Mouse (Mus musculus) ovary, postnatal 10 days (tissue): ENCODE results near the gene Cycs.

Source experiments
- DNase-seq: peaks from one replicate; pipeline ENCODE4 v3.0.0; 2022; ENCODE audit warnings: low spot score

Gene Cycs

DNA sequence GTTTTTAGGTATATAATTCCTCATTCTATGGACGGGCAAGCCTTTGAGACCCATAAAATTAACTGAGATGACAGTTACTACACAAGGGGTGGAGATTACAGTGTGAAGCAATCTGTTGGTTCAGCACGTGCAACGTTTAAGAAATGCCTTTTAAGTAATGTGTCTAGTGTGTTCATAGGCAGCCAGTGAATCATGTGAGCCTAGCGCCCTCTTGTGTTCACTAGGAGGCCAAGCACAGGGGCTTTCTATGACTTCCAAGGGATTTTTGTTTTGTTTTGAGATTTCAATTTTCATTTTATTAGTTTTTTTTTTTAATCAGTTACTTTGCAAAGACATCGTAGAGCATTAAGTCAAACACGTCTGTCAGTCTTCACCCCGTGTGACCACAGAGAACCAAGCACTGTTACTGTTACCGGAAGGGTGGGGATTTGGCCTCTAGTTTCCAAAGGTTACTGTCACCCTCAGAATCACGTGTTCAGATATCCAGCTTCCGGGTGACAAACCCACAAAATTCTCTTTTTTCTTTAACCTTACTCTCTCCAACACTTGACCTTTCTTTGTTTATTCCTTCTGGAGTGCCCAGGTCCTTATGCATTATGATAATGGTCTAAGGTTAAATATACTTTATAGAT, 20.8 kb downstream of the Cycs start:
- no peak for DNase-seq

DNA sequence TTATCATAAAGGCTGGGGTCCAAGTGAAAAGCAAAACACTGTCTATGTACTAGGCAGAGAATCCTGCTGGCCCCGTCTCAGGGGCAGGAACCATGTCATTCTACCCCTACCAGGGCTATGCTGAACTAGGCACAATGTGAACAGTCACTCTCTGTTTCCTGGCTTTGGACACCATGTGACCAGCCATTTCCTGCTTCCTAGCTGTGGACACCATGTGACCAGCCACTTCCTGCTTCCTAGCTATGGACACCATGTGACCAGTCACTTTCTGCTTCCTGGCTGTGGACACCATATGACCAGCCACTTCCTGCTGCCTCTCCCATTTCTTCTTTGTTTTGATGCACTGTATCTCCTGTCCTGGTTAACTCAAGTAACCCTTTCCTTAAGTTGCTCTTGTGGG, 23.8 kb downstream of the Cycs start:
- no peak for DNase-seq

DNA sequence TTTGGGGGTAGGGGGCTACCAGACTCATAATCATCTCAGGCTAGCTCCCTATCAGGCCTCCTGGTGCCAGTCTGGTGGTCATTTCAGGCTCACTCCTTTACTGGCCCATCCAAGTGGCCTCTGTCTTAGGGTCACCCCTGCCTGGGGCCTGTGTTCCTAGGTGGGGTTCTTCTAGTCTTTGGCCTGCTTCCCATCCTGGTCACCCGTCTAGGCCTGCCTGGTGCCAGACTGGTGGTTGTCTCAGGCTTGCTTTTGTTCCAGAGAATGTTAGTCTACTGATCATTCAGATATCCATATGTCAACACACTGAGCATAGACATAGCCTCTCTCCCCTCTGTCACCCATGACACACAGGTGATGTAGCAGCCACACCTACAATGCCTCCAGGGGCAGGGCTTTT, 26.7 kb downstream of the Cycs start:
- no peak for DNase-seq

DNA sequence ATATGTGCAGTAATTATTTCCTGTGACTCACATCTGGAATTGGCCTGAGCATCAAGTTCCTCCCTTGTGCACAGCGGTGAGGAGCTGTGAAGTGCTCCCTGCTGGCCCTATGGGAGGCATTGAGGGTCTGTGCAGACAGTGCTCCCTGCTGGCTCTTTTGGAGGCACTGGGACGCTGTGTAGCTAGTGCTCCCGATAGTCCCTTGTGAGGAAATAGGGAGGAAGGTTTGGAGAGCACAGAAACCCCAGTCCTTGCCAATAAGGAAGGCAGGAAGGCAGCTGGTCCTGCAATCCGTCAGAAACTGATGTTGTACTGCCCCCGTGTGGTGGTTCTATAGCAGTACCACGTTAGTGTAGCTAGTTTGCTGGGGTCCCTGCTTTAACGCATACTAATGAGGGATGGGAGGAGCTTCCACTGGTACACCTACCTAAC, 29.9 kb downstream of the Cycs start:
- DNase-seq = peak; percentile 38

DNA sequence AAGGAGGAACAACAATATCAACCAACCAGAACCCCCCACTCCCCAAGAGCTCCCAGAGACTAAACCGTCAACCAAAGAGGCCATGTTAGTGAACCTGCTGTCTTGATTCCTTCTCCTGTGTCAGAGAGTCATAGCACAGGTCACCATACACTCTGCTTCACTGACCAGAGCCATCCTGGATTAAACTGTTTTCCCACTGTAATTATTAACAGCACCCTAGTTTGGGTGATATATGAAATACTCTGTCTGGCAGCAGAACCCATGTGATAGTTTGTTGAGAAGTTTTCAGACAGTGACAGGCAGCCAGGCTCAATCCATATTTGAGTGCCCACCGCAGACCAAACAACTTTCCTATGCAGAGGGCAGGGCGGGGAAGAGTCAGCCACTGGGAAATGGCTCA, 31.0 kb downstream of the Cycs start:
- no peak for DNase-seq

DNA sequence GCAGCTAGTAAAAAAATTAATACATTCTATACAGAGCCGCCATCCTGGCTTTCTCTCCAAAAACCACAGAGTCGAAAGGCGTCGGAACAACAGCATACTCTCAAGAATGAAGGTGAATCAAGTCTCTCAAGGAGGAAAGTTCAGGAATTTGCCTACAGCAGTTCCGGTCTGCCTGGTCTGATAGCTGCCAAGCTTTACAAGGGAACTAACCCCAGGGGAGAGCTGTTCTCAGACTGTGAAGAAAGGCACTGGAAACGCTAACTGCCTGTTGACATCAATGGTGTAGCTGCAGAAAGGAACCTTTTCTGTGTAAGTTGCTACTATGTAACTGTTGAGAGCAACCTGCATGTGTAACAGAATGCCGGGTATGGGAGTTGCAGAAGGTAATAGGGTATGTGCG, 34.4 kb downstream of the Cycs start:
- DNase-seq = no peak

DNA sequence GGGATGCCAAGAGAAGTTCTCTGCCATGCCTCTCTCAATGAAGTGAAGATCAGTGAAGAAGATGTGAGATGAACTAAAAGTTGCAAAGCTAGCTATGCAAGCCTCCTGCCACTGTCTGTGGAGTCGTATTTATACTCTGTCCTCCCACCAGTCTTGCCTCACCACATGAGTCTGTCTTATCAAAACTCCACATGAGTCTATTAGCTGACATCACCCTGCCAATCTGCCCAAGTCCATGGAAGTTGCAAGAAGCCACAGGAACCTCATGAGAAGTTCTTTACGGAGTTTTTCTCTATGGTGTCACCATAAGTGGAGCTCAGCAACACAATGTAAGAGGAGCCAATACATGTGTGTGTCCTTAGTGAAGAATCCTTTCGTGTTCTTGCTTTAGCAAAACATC, 35.3 kb downstream of the Cycs start:
- no peak for DNase-seq

DNA sequence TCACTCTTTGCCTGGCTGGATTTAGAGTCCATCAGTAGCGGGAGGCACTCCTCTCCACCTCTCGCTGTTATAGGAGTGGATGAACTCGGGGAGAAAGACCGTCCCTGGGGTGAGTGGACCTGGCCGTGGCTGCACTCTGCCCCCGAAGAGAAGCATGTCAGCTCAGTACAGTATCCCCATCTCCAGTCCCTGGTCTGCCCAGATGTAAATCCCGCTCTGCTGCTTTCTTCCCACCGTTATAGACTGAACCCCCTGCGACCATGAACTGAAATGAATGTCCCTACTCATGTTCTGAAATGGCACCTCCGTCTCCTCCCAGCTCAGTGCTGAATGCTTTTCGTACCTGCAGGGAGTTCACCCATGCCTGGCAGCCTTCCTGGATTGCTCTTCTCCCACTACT, 37.1 kb downstream of the Cycs start:
- DNase-seq = no peak

DNA sequence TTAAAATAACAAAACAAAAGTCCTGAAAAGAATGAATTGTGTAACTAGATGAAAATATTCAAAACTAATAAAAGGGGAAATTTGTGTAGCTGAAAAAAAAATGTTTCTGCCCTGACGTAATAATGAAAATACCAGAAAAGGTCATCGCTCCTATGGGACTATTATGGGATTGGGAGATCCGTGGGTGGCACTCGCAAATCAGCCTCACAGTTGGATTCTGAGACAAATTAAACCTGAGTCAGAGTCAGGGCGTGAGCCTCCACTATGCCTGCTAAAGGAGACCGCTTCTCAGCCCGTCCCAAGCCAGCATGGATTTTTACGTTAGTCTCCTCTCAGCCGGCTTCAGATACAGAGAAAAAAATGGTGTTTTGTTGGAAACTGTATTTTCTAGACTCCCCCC, 38.9 kb downstream of the Cycs start:
- no peak for DNase-seq

DNA sequence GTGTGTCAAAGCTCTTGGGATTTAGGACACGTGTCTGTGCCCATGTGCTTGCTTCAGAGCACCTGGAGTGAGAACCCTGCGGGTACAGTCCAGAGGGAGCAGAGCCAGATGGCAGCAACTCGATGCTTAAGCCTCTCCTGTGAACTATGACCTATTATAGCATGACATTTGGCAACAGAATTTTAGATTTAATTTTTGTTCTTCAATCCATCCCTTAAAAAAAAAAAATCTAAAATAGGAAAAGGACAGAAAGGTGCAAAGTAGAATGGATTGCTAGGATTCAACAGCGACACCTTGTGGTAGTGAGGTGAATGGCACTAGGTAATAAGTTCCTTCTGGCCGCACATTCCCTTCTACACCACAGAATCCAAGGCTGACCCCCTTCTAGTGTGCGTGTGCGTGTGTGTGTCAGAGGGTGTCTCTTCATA, 39.7 kb downstream of the Cycs start:
- peak; percentile 19 for DNase-seq

DNA sequence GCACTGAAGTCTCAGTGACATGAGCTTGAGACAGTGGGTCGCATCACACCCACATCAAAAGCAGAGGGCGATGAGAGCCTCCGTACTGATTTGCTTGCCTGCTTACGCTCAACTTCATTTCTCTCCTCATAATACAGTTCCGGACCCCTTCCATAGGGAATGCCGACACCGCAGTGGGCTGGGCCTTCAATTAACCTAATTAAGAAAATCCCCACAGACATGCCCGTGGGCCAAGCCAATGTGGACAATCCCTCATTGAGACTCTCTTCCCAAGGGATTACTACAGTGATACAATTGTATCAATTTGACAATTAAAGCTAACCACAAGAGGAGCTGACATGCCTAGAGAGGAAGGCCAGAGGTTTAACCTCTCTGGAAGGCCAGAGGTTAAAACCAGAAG, 40.5 kb downstream of the Cycs start:
- no peak for DNase-seq

DNA sequence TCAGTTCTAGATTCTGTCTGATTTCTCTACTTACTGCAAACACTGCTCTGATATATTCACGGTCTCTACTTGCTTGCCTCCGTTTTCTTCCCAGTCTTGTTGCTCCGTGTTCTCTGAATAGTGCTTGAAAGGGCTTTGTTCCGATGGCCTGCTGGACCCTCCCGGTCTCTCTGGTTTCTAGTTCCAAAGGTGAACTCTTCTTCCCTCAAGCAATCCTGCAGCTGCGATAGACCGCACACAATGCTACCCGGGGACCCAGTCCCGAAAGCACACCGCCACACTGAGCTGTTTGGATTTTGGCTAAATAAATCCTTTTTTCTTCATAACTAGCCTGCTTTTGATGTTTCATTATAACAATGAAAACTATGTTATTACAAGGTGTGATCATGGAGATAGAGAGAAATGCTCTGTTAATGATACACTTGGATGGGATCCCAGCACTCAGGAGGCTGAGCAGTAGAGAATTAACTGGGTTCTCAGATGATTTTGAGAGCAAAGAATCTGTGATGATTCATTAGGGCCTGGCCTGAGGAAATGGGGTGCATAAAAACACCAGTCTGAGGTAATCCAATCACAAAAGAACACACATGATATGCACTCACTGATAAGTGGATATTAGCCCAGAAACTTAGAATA, 42.0 kb downstream of the Cycs start:
- DNase-seq = no peak

DNA sequence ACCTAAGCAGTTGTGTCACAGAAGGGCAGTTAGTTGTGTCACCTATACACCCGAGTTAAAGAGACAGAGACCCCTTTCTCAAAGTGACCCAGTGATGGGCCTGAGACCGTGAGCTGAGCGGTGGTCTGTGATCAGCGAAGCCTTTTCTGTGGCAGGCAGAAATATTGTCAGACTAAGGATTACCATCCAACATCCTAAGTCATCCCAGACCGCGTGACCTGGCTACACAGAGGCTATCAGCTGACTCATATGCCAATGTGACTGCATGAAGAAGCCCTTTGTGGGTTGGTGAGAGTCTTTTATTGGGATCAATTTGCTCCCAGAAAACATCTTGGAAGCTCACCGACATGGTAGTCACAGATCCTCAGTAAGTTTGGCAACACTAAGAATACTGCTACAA, 43.6 kb downstream of the Cycs start:
- no peak for DNase-seq

DNA sequence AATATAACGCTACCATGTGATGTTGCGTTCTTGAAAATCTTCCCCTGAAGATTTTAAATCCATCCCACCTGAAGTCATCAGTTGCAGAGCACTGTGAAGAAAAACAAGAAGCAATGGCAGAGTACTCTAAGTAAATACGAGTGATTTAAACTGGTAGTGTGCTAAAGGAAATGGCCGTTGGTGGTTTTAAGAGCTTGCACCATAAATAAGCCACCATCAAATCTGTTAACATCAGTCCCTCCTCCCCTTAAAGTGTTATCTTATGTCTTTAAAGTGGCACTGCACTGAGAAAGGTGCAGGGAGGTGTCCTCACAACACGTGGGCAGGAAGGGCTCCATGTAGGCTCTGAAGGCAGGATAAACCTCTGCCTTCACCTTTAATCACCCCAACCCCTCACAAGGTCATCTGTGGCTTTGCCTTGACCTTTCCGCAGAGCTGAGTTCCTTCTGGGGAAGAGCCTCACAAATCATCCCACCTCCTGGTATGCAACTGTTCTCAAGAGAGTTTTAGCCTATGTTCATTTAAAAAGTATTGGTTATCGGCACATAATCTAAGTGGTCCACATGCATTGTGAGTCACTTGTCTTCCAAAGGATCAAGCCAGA, 44.7 kb downstream of the Cycs start:
- no peak for DNase-seq

DNA sequence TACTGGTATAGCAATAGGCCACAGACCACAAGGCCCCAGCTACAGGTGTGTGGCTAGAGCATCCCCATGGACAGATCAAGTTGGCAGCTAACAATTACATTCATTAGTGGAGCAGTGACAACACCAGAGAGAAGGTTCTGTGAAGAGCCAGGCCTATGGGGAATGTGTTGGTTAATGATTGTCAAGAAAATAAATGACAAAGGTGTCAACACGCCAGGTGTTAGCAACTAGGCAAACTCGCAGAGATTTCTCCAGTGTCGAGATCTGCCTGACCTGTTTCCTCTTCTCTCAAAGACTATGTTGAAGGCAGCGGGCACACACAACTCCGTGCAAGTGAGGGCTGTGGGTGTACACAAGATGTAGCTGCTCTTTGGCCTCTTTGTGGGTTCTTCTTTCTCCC, 46.2 kb downstream of the Cycs start:
- DNase-seq = no peak

DNA sequence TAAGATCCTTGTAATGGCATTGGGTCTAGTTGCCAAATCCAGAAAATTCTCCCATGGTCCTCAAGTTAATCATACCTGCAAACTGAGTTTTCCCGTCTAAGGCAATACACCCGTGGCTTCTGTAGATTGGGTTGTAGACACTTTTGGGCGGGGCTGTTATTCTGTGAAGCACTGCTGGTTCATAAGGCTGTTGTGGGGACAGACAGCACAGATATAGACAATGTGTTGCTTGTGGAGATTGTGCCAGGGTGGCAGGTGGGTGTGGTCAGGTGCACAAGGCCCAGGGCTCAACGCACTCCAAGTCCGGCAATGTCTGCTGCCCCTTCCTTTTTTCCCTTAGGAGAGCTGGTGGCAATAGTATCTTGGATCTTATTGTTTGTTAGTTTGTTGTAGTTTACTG, 48.0 kb downstream of the Cycs start:
- no peak for DNase-seq
